Mouse (Mus musculus) heart, adult 9 months (tissue): ENCODE data around the gene Enam.
"Not testable (repeated sequence)": the region's sequence is repeated elsewhere in the genome, so short reads cannot be mapped to it uniquely, and the experiment has no call there.

ENCODE experiments used
- DNase-seq, 2 experiments: peaks; one replicate each; pipeline ENCODE4 v3.0.0; 2022; ENCODE audit warnings: low spot score in 2 of 2

Enam gene

GRCm38 (mm10) chr5:88487675-88488074 lies at the start of gene Enam:
TSS of gene Enam (plus strand) at chr5:88487975.
- DNase-seq, result no peak

DNA sequence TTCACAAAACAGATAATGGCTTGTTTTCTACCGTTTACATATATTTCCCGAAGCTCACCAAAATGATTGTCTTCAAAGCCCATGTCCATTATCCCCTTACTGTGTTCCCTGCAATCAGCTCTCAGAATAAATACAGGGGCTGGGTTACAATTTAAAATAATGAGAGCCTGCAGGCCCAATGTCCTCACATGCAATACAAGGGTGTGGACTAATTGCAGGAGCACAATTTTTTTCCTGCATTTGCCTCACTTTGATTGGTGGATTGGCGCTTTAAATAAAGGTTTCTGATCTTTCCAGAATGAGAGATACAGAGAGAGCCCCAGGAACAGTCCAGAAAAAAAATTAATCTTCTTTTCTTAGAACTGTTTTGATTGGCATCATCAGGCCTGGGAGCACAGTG lies 32.1 kb upstream of the Enam start, which contains the start of gene Ambn:
Gene Ambn, plus strand, starts transcription at position 301 of the 400 bp plus-strand sequence.
- DNase-seq, result no peak

GRCm38 (mm10) chr5:88467471-88467870 lies 20.3 kb upstream of the Enam start:
- DNase-seq, result no peak

DNA sequence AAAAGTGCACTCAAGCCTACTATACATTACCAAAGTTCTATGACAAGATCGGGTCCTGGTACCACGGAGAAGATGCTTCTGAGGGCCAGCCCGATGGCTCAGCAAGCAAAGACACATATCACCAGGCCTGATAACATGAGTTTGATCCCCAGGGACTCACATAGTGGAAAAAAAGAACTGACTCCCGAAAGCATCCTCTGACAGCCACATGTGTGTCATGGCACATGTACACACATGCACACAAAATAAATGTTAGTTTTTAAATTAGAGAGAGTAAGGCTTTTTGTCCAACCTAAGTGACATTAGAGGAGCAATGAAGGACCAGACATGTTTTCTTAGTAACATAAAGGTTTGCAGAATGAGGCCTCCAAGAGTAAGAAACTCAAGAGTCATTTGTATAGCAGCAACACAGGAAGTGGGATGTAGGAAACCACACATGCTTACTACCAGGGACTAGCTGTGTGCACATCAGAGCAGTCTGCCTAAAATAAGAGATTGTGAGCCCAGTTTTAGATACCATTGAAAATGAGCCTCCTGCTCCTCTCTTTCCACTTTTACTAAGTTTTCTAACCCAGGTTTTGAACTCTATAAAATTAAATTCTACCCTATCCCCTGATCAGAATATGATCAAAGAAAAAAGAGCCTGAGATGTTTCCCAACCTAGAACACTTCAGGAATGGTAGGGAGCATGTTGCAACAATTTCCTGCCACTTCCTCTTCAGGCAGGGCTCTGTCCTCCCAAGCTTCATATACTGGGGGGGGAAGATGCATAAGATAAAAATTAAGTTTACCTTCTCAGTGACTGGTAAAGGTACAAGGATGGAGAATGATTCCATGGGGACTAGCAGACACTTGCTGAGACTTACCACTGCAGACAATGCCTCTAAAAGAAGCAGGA lies 18.7 kb upstream of the Enam start:
- no peak for DNase-seq

DNA sequence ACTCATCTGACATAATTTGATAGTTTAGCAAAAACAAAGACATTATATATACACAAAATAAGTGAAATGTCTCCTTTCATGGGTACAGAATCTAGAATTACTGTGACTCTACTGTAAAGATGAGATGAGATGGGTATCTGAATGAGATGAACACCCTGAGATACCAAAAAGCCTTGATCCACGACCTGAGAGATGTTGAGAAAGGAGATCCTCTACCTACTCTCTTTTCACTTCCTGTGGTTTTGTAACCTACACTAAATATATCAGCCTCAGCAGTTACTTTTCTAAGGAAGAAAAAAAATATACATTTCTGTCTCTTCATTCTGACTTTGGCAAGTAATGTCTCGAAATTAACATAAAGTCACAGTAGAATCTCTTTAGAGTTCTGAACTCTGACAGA lies 1.2 kb downstream of the Enam start:
- no peak for DNase-seq

- DNase-seq, result no peak
Observed at GRCm38 (mm10) chr5:88491111-88491510, 3.3 kb downstream of the Enam start.

- DNase-seq, result no peak
Observed at GRCm38 (mm10) chr5:88499781-88500180, 12.0 kb downstream of the Enam start.

DNA sequence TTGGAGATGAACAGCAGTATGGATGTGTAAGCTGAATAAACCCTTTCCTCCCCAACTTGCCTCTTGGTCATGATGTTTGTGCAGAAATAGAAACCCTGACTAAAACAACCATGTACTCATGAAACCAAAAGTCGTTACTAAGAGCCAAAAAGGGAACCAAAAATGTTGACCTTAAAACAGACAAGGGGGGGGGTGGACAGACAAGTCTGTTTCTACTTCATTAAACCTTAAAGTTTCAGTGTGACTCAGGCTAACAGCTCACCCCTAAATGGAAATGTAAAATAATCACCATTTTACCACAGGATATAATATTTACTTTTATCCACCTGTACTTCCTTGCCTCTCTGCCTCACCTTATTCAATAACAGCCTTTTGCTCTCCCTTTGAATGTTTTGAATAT lies 20.8 kb downstream of the Enam start:
- DNase-seq, result no peak

DNA sequence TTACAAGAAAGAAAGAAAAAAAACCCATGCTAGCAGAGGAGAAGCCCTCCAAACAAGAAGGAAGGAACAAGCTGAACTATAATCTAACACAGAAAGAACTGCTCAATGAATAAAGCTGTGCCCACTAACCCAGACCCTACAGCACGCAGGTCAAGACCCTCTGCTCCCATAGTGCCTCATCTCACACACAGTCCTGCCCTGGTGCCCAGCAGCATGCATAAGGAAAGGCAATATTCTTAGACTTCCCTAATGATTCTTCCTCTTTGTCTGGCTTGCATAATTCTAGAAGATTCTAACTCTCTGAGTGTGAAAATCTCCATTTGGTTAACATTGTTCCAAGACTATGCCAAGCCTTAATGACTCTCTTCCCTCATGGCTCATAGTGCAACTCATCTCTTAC lies 21.2 kb downstream of the Enam start:
- DNase-seq, result no peak

GRCm38 (mm10) chr5:88519232-88519631 lies 31.5 kb downstream of the Enam start:
- peak in 1 of 2 experiments; percentile 5 for DNase-seq

GRCm38 (mm10) chr5:88527657-88528056 lies 39.9 kb downstream of the Enam start, which contains the start of gene Jchain:
TSS of gene Jchain (minus strand) at chr5:88527891.
- DNase-seq, result no peak

GRCm38 (mm10) chr5:88530908-88531307 lies 43.1 kb downstream of the Enam start:
- DNase-seq, result no peak

GRCm38 (mm10) chr5:88534697-88535096 lies 46.9 kb downstream of the Enam start:
- no peak for DNase-seq

- DNase-seq, result no peak
Observed at GRCm38 (mm10) chr5:88540845-88541244, 53.1 kb downstream of the Enam start.

- DNase-seq, result no peak
Observed at GRCm38 (mm10) chr5:88542651-88543282, 55.0 kb downstream of the Enam start.

DNA sequence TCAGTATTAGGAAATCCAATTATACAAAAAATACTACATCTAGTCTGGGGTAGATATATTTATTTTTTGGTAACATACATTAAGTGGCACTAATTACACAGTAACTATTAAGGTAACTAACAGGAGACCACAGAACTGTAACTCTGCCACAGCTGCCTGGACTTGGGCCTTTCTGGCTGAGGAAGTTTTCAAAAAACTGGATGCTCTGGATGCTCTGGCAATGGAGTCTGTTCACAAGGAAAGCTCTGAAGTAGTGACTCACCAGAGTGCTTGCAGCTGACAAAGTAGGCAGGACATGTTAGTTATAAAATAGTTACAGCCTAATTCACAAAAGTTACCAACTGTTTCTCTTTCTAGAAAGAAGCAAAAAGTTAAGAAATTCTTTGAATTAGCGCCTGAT lies 56.6 kb downstream of the Enam start:
- not testable (repeated sequence) for DNase-seq

GRCm38 (mm10) chr5:88545536-88545935 lies 57.8 kb downstream of the Enam start:
- no peak for DNase-seq

GRCm38 (mm10) chr5:88553271-88554085 lies 65.7 kb downstream of the Enam start:
- DNase-seq, result no peak

DNA sequence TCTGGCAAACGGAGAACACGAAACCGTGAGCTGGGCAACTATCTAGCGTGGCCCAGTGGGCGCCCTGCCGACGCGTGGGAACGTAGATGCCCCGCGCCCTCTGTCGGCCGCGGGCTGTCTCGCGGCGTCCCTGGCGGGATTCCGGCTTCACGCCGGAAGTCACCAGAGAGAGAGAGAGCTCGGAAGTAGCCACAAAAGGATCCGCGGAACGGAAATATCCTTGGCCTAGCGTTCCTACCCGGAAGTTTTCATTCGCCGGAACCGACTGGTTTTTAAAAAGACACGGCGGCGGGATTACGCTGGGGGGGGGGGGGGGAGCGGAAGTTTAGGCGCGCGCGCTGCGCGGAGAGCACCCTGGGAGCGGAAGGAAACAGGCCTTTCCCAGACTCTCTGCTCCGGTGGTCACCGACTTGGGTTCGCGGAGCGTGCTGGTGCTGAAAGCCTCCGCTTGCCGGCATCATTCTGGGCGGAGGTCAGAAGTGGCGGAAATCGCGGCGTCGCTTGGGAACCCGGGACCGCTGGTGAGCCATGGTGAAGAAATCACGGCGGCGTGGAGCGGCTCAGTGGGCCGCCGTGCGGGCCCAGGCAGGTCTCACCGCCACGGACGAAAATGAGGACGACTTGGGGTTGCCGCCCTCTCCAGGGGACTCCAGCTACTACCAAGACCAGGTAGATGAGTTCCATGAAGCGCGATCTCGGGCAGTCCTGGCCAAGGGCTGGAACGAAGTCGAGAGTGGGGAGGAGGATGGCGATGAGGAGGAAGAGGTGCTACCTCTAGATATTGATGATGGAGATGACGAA lies 66.5 kb downstream of the Enam start, which contains the start of gene Utp3:
Gene Utp3, plus strand, starts transcription at position 377 of the 801 bp plus-strand sequence.
- peak; percentile 87 to 95 for DNase-seq
